Mouse (Mus musculus) kidney, adult 2 months (tissue): ENCODE data around the gene Trim14.

Experiments
- CTCF ChIP-seq: fragments of 200-500 bp; conservative IDR thresholded peaks from 2 replicates; pipeline ENCODE4 v1.5.1; 2011; ENCODE audit warnings: low read depth, mild to moderate bottlenecking, control low read depth, low read length, moderate library complexity, mixed read lengths; ENCODE audit not compliant: insufficient read depth, insufficient read length
- POLR2A ChIP-seq: fragments of 200-500 bp; IDR thresholded peaks from one replicate; pipeline ENCODE4 v1.6.1; 2011; ENCODE audit warnings: low read depth, low read length, control low read depth

DNA sequence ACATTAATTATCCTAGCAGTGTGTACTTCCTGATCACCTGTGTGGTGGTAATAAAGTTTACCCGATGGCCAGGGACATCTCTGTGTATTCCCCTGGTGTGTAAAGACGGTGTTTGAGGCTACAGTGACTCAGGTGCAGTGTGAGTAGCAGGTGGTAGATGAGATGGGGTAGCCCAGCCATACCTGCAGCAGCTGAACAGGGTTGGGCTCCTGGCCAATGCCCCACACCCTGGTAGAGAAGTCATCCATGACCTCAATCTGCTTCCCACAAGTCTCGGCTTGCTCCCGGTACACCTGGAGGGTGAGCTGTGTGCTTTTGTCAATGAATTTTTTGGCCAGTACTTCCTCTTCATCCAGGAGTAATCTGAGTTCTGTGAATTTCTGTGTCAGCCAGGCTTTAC, 12.6 kb downstream of the Trim14 start:
- TF ChIP-seq CTCF (no peak), POLR2A (no peak)
